Mouse (Mus musculus) central nervous system, embryonic 11.5 days (tissue): Measurements from ENCODE around the gene Akirin2. TPM values are rescaled to one million over a fixed set of nuclear protein-coding genes. Genes with fewer than 3 reads are reported as not detected.

ENCODE experiments used
- polyA plus RNA-seq: library from polyadenylated mRNA; depleted of rRNA; stranded (reverse); fragments of >200 nt; gene quantifications from 2 replicates; pipeline ENCODE4 v1.2.3, GENCODE M21; 2012; rRNA removed

Gene Akirin2
- 112 and 117 TPM in 2 replicates for polyA plus RNA-seq

DNA sequence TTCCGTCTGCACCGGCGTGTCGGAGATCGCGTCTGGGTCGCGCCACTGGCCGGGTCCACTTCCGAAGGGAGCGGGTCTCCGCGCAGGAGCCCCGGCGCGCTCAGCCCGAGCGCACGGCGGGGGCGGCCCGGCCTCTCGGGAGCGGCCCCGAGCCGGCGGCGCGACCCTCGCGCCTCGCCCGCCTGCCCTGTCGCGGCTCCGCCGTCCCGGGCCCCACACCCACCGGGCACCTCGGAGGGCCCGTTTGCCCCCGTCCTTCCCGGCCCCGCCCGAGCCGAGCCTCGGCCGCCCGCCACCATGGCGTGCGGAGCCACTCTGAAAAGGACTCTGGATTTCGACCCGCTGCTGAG, at the start of gene Akirin2:
Gene Akirin2 (plus strand): TSS at position 190 of the 350 bp plus-strand sequence.

DNA sequence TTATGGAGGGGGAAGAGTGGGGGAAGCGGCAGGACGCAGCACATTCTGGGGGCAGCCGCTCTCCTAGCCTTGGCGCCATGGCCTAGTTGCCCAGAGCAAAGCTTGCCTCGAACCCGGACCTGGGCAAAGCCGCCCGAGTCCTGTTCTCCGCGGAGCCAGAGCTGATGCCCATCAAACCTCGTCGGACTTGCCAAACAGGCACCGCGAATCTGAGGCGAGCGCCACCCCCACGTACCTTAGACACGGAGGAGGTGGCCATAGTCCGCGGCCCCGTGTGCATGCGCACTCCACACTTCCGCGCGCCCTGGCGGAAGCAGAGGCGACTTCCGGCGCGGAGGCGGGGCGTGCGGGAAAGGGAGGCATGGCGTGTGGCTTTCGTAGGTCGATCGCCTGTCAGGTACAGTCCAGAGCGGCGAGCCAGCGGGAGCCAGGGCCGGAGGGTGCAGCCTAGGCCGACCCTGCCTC, 63.9 kb downstream of the Akirin2 start, which contains the start of the genes Orc3 and Rars2:
Gene Orc3 (minus strand): TSS at position 315 of the 465 bp plus-strand sequence.
Gene Rars2 (plus strand): TSS at position 328 of the 465 bp plus-strand sequence.

Other genes starting within 250 kb of the Akirin2 start
- gene Orc3, start 64.0 kb downstream of the Akirin2 start, polyA plus RNA-seq, result 52.2 and 77.1 TPM in 2 replicates
- gene Rars2, start 64.0 kb downstream of the Akirin2 start, polyA plus RNA-seq, result 38.7 and 50.7 TPM in 2 replicates
- 19.9 and 34.3 TPM in 2 replicates for gene Slc35a1, start 136.5 kb downstream of the Akirin2 start, polyA plus RNA-seq
- gene Cfap206, start 179.3 kb downstream of the Akirin2 start, polyA plus RNA-seq, result 0.84 and 1.2 TPM in 2 replicates
- 0.06 TPM in 1 of 2 replicates, not detected in the other for gene Gm136, start 205.3 kb downstream of the Akirin2 start, polyA plus RNA-seq
- 10.0 and 20.5 TPM in 2 replicates for gene Smim8, start 227.5 kb downstream of the Akirin2 start, polyA plus RNA-seq